Mouse (Mus musculus) embryonic facial prominence, embryonic 10.5 days (tissue): Measurements from ENCODE around the gene Ganab. TPM values are rescaled to one million over a fixed set of nuclear protein-coding genes. Genes with fewer than 3 reads are reported as not detected.

Experiments
- DNase-seq: peaks from one replicate; pipeline ENCODE4 v3.0.0-alpha.2; 2017; ENCODE audit warnings: low spot score
- H3K27ac ChIP-seq: fragments of 300-500 bp; sonication (generic); replicated peaks from 2 replicates; pipeline ENCODE4 v1.5.1; 2016; ENCODE audit warnings: mild to moderate bottlenecking
- H3K27me3 ChIP-seq: fragments of 300-500 bp; sonication (generic); replicated peaks from 2 replicates; pipeline ENCODE4 v1.6.1; 2016; ENCODE audit warnings: low read depth, mild to moderate bottlenecking; ENCODE audit not compliant: poor library complexity, severe bottlenecking
- H3K36me3 ChIP-seq: fragments of 300-500 bp; sonication (generic); replicated peaks from 2 replicates; pipeline ENCODE4 v1.6.1; 2016; ENCODE audit warnings: mild to moderate bottlenecking, moderate library complexity
- H3K4me1 ChIP-seq: fragments of 300-500 bp; sonication (generic); 2 replicates; pipeline ENCODE4 v1.6.1; 2016
- H3K4me3 ChIP-seq: fragments of 300-500 bp; sonication (generic); 2 replicates; pipeline ENCODE4 v1.5.1; 2016; ENCODE audit warnings: mild to moderate bottlenecking, moderate library complexity
- H3K9me3 ChIP-seq: fragments of 300-500 bp; sonication (generic); 2 replicates; pipeline ENCODE4 v1.6.1; 2016; ENCODE audit warnings: mild to moderate bottlenecking
- WGBS: fragments of 180-500 bp; shearing (Covaris S2); methylation state at CpG from one replicate; pipeline ENCODE4 v1.1.7; 2016; 5-methylcytosine and 5-hydroxymethylcytosine counted together
- polyA plus RNA-seq: library from polyadenylated mRNA; unstranded; fragments of >200 nt; fragmentation: Nextera tagmentation; extraction: Ambion mirVana; gene quantifications from 2 replicates; pipeline ENCODE4 v1.2.1, GENCODE M21; 2016

Ganab gene
- polyA plus RNA-seq, 1 experiment from 2014 or later, result 116 TPM

DNA sequence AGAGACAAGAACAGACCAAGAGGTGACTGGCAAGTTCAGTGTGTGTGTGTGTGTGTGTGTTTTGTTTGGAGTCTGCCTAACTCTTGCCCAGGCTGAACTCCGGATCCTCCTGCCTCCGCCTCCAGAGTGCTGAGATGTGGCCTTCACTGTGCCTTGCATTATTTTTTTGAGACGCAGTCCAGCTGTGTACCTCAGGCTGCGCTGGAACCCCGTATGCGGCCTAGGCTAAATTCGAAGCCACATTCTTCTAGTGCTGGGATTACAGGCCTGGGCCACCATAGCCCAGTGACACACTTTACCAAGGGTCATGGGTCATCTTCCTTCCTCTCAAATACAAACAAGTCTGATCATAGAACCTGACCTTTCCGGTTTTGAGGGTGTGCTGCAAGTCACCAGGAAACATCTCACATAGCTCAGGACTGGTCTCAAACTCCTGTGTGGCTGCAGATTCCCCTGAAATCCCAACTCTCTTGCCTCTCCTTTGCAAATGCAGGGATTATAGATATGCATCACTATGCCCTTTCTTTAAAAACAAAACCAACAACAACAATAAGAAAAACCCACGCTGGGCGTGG, 25.5 kb upstream of the Ganab start:
- Histone ChIP-seq H3K4me3 (peak overlapping the region; percentile 85), H3K36me3 (peaks cover 44% of the 10 kb centered on the region), H3K27me3 (no peaks in the 10 kb centered on the region), H3K27ac (peak overlapping the region; percentile 91), H3K4me1 (peaks cover 12% of the 10 kb centered on the region), H3K9me3 (no peaks in the 10 kb centered on the region)
- WGBS, result 77% methylated on average over 10 of the region's 10 CpGs
- DNase-seq, result no peak

DNA sequence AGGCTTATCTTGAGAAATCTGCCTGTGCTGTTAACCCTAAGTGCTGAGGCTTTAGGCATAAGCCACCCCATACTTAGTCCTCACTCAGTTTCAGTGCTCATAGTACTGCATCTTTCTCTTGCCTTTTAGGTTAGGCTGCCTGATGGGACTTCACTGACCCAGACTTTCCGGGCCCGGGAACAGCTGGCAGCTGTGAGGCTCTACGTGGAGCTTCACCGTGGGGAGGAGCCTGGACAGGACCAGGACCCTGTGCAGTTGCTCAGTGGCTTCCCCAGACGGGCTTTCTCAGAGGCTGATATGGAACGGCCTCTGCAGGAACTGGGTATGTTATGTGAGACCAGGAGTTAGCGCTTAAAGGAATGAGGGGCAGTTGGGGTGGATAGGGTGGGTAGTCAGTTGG, 22.8 kb upstream of the Ganab start:
- DNase-seq, result no peak
- WGBS, result 95% methylated on average over 7 of the region's 7 CpGs
- Histone ChIP-seq H3K4me1 (peaks cover 20% of the 10 kb centered on the region), H3K27me3 (no peaks in the 10 kb centered on the region), H3K9me3 (no peaks in the 10 kb centered on the region), H3K36me3 (peaks cover 63% of the 10 kb centered on the region), H3K27ac (no peak overlapping the region), H3K4me3 (no peak overlapping the region)

DNA sequence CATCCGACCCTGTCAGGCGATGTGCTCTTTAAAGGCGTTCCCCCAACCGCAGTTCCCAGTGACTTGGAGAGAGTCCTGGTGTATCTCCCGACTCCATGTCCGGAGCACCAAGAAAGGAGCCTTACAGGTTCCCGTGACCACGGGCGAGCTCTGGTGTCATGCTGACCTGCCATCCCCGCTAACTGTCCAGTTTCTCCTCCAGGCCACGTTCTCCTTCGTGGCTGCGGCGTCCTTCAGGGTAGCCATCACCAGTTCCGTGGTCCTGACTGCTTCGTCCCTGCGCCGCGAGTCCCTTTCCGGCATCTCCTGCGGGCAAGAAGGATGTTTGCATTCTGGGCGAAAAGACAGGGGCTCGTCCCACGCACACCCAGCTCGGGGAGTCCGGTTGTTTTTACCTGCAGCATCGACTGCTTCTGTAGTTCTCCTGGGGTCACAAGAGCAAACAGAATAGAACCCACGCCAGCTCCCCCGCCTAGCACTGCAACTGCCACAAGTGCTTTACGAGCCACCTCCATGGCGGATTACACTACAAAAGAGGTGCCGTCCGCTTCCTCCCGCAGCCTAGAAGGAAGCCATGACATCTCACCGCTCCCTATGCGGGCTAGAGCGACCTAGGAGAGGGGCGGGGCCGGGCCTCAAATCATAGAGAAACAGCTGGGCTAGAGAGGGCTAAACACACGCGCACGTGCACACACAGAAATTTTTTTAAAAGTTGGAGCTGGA, 17.4 kb upstream of the Ganab start, which contains the start of gene Uqcc3:
TSS of gene Uqcc3 (minus strand) at position 613 of the 723 bp plus-strand sequence.
- peak within 1 kb of the TSS; percentile 92 for H3K27ac ChIP-seq
- H3K4me1 ChIP-seq, result peaks cover 11% of the 10 kb centered on the region
- H3K9me3 ChIP-seq, result no peaks in the 10 kb centered on the region
- under 1% methylated on average over 42 of the region's 42 CpGs for WGBS
- peak; percentile 87 for DNase-seq
- peaks cover 37% of the 10 kb centered on the region for H3K36me3 ChIP-seq
- no peaks in the 10 kb centered on the region for H3K27me3 ChIP-seq
- peak within 1 kb of the TSS; percentile 94 for H3K4me3 ChIP-seq

DNA sequence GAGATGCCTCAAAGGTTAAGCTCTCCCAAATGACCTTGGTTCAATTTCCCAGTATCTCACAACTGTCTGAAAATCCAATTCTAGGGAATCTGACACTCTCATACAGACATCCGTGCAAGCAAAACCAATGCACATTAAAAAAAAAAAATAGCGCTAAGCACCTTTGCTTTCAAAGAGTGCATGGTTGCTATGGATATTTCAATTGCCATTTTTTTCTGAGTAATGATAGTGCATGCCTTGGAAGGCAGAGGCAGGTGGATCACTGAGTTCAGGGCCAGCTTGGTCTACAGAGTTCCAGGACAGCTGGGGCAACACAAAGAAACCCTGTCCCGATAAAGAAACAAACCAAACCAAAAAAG, 16.9 kb upstream of the Ganab start:
- WGBS, result 17% methylated on average over 3 of the region's 3 CpGs
- Histone ChIP-seq H3K36me3 (peaks cover 32% of the 10 kb centered on the region), H3K27ac (peak overlapping the region; percentile 92), H3K4me1 (peaks cover 11% of the 10 kb centered on the region), H3K9me3 (no peaks in the 10 kb centered on the region), H3K27me3 (no peaks in the 10 kb centered on the region), H3K4me3 (peak overlapping the region; percentile 94)
- DNase-seq, result no peak

DNA sequence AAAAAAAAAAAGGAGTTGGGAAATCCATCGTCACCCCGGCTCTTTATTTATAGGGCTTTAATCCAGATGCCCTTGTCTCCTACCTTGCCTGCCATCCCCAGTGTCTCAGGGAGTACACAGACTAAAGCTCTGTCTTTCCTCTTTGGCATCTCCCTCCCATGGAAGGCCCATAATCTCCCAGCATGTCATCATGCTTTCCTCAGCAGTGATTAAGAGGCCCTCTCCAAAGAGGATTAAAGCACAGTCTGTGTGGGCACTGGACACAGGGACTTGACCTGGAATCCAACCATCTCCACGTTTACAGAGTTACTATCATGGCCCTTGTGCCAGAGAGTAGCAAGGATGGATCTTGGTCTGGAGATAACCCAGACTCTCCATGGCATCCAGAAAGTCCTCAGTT, 14.3 kb upstream of the Ganab start, which contains the start of the genes Lbhd1 and Gm49403:
TSS of gene Lbhd1 (plus strand) at position 117 of the 400 bp plus-strand sequence.
TSS of gene Gm49403 (plus strand) at position 315 of the 400 bp plus-strand sequence.
- no peak within 1 kb of the TSS for H3K27ac ChIP-seq
- DNase-seq, result no peak
- no peak within 1 kb of the TSS for H3K4me3 ChIP-seq
- H3K4me1 ChIP-seq, result peaks cover 23% of the 10 kb centered on the region
- no peaks in the 10 kb centered on the region for H3K27me3 ChIP-seq
- peaks cover 9% of the 10 kb centered on the region for H3K36me3 ChIP-seq
- WGBS, result 86% methylated on average over 3 of the region's 3 CpGs
- H3K9me3 ChIP-seq, result no peaks in the 10 kb centered on the region

DNA sequence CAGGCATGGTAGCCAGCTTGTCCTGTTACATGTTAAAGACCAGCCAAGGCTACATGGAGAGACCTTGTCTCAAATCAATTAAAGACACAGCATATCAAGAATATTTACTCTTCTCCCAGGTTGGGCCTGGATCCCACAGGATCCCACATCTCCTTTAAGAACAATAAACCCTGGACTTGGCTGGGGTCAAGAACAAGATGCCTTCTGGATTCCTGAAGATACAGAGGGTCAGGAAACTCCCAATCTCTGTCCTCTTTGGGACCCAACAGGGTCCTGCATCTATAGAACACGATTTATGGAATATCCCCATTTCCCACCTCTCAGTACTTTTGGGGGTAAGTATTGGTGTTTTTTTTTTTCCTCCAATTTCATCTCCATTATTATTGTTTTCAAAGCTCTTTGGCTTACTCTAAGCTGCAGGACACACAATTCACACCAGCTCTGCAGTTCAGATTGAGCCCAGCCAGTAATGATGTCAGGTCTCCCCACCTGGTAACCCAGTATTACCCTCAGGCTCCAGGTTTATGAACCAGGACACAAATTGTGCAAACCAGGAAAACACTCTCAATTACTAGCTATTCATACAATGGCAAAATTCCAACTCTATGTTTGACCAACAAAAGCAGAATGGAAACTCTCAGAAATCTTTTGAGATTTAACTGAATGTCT, 10.8 kb upstream of the Ganab start:
- DNase-seq, result no peak

DNA sequence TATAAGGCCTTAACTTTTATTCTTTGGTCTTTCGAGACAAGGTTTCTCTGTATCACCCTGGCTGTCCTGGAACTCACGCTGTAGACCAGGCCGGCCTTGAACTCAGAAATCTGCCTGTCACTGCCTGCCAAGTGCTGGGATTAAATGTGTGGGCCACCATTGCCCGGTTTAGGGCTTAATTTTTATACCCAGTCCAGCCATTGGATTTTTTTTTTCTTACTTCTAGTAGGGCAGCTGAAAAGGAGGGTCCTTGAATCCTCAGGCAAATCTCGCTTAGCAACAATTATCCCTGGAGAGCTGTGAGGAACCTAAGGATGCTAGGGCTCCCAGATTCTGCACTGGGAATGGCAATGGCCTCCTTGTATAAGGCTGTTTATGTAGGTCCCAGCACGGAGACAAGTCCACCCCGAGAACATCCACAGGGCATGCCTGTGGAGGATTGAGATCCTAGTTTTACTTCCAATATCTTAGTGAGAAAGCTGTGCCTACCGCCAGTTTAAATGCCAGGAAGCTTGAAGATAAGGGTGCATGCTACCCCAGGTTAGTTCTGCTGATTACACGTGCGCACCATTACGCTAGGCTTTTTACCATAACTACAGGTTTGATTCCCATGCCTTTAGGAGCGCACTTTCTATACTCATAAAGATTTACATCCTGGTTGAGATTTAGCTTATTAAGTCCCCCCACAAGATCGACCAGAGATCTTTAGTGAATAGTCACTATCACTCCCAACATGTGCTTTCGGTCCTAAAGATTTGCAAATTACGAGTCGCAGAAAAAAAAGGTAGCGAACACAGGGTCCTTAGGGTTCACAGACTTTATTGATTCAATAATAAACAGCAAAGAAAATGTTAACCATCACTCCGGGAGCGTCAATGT, 10.0 kb upstream of the Ganab start:
- Histone ChIP-seq H3K27ac (peak overlapping the region; percentile 93), H3K4me1 (peaks cover 17% of the 10 kb centered on the region), H3K4me3 (peak overlapping the region; percentile 71), H3K36me3 (peaks cover 23% of the 10 kb centered on the region), H3K27me3 (no peaks in the 10 kb centered on the region), H3K9me3 (no peaks in the 10 kb centered on the region)
- peak; percentile 18 for DNase-seq
- WGBS, result 15% methylated on average over 19 of the region's 19 CpGs

More for the DNA sequence above, 10.8 kb upstream of the Ganab start:
- Histone ChIP-seq H3K4me3 (peak overlapping the region; percentile 71), H3K9me3 (no peaks in the 10 kb centered on the region), H3K27ac (peak overlapping the region; percentile 93), H3K36me3 (peaks cover 23% of the 10 kb centered on the region), H3K4me1 (peaks cover 17% of the 10 kb centered on the region), H3K27me3 (no peaks in the 10 kb centered on the region)
- WGBS, result 46% methylated on average over 1 of the region's 1 CpGs

DNA sequence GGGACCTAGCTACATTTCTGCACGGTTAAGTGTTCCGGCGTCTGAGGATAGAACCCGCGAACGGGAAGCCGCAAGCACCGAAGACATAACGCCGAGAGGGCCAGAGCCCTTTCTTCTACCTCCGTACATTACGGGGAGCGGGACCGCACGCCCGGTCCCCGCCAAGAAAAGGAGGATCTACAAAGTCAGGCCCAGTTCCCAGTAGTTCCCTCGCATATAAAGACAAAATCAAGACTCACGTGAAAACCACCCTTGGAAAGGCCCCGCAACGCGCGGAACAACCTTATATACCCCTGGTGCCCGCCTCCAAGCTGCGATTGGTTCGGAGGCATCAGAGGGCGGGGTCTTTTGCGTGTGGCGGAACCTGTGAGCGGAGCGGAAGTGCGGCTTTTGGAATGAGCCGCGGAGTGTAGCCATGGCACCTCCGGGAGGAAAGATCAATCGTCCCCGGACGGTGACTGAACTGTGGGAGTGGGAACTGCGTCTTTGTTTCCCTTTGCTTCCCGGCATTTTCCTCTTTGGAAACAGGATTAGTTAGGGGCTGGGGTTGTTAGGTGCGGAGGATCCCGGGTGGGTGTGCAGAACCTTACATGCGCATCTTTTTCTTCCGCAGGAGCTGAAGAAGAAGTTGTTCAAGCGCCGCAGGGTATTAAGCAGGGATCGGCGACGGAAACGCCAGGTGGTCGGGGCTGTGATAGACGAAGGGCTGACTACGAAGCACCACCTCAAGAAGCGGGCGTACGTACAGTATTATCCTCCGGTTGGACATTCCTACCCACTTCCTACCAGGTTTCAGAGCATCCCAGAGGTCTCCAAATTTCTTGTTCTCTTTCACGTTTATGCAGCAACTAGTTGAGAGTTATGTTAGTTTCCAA, 9.1 kb upstream of the Ganab start, which contains the start of the genes 1810009A15Rik and Gm49416:
TSS of gene 1810009A15Rik (plus strand) at position 343 of the 875 bp plus-strand sequence.
TSS of gene Gm49416 (plus strand) at position 416 of the 875 bp plus-strand sequence.
- Histone ChIP-seq H3K9me3 (no peaks in the 10 kb centered on the region), H3K36me3 (peaks cover 23% of the 10 kb centered on the region), H3K27ac (peak within 1 kb of the TSS; percentile 93), H3K4me1 (peaks cover 21% of the 10 kb centered on the region), H3K4me3 (peak within 1 kb of the TSS; percentile 71), H3K27me3 (no peaks in the 10 kb centered on the region)
- DNase-seq, result peak; percentile 97
- under 1% methylated on average over 58 of the region's 58 CpGs for WGBS

DNA sequence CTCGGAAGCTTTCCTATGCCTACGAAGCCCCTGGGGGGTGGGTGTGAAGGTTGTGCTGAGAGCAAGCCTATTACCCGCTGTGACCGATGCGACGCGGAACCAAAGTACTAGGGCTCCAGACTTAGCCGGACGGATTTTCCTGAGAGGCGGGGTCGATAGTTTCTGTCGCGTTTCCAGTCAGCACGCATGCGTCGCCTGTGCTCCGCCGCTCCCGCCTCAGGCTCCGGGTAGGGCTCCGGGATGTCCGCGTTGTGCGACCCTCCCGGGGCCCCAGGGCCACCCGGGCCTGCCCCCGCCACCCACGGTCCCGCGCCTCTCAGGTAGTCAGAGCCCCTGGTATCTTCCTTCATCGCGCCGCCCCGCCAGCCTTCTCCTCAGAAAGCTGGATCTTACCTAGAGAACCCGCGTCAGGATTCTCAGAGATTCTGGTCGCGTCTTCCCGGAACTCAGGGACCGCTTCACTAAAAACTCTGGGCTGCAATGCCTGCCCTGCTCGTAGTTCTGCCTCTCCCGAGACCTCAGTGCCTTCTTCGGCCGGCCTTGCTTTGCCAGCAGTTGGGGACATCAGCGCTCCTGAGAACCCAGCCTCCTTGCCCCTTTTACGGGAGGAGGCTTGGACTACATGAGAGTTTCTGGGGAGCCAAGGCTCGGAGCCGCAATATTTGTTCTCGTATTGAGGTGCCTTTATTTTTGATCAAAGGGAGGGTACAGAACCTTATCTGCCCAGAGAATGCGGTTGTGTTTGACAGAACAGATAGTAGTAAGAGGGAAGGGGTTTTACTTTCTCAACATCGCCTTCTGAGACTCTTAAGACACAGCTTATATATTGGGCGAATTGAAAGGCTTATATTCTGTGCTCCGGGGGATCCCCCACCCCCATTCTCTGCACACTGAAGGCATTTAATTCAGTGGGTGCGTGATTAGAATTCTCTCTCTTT, 4.8 kb upstream of the Ganab start, which contains the start of gene Ints5:
TSS of gene Ints5 (plus strand) at position 177 of the 938 bp plus-strand sequence.
- peak; percentile 88 for DNase-seq
- H3K36me3 ChIP-seq, result peaks cover 51% of the 10 kb centered on the region
- peak within 1 kb of the TSS; percentile 91 for H3K4me3 ChIP-seq
- 4% methylated on average over 54 of the region's 54 CpGs for WGBS
- H3K9me3 ChIP-seq, result no peaks in the 10 kb centered on the region
- no peaks in the 10 kb centered on the region for H3K27me3 ChIP-seq
- peak within 1 kb of the TSS; percentile 95 for H3K27ac ChIP-seq
- H3K4me1 ChIP-seq, result peaks cover 38% of the 10 kb centered on the region

DNA sequence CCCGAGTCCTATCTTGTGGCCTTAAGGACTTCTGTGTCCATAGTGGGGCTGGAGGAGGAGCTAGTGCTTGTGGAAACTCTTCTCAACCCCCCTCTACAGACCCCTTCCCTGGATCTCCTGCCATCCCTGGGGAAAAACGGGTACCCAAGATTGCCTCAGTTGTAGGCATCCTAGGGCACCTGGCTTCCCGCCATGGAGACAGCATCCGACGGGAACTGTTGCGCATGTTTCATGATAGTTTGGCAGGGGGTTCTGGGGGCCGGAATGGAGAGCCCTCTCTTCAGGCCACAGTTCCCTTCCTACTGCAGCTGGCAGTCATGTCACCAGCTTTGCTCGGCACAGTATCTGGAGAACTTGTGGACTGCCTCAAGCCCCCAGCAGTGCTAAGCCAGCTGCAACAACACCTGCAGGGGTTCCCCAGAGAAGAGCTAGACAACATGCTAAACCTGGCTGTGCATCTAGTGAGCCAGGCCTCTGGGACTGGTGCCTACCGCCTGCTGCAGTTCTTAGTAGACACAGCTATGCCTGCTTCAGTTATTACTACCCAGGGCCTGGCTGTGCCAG, 2.4 kb upstream of the Ganab start:
- no peak overlapping the region for H3K27ac ChIP-seq
- no peaks in the 10 kb centered on the region for H3K27me3 ChIP-seq
- H3K4me1 ChIP-seq, result peaks cover 44% of the 10 kb centered on the region
- no peak overlapping the region; the same call in 1 of the 2 replicates for H3K4me3 ChIP-seq
- no peak for DNase-seq
- no peaks in the 10 kb centered on the region for H3K9me3 ChIP-seq
- WGBS, result 89% methylated on average over 9 of the region's 9 CpGs
- H3K36me3 ChIP-seq, result peaks cover 47% of the 10 kb centered on the region
